20 mouse cellular contexts compared by ENCODE assay signal in genomic region chr9:121563276-121563675, GRCm38 (mm10).
"Had no signal": no experiment of that assay in that cellular context is flagged by ENCODE, and none has a peak within 500 bp of the region (broad histone marks: within the 10 kb centered on the region; RNA-seq: fewer than 3 reads in every experiment).

No protein-coding gene starts in this region.

- ATAC-seq: forebrain, embryonic 13.5 days; forebrain, embryonic 14.5 days; forebrain, embryonic 15.5 days; forebrain, embryonic 16.5 days; forebrain, postnatal 0 days had no signal

- DNase-seq: cerebellum, adult 8-10 months; cerebellum, adult 9-10 months; cerebellum, adult 9-11 months; cerebellum, postnatal 10 days; cerebellum, postnatal 14 days; cerebellum, postnatal 25 days; cerebellum, postnatal 36 days; embryo, embryonic 11 days; forebrain, postnatal 0 days; gastrocnemius, adult 2 months; gastrocnemius, postnatal 10 days; gastrocnemius, postnatal 14 days; gastrocnemius, postnatal 25 days; gastrocnemius, postnatal 36 days; heart, adult 18-20 months; heart, adult 2 months had no signal
